Mouse (Mus musculus) megakaryocyte, embryonic 14.5 days (primary cell): ENCODE measurements around the gene Phospho1.

ENCODE experiments used
- FLI1 ChIP-seq: IDR thresholded peaks from 2 replicates; pipeline ENCODE4 v1.6.1; 2012; ENCODE audit warnings: low read length, inconsistent platforms, mixed read lengths
- GATA1 ChIP-seq: IDR thresholded peaks from 3 replicates; pipeline ENCODE4 v1.6.1; 2012; ENCODE audit warnings: mixed read lengths, low read length, inconsistent platforms, borderline replicate concordance

DNA sequence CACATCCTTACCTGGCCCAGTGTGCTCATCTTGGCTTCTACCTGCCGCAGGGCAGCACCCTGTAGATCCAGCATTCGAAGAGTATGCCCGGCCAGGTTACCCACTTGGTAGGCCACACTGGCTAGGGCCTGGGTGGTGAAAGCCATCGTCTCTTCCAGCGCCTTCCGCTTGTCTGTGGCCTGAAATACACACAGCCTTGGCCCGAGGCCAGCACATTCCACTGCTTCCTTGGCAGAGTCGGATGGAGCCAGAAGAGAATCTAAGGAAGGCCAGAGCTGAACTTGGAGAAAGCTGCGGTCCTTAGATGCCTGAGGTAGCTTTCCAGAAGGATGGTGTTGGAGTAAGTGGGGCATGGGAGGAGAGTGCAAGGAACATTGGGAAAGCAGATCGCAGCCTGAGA is 12.8 kb downstream of the Phospho1 start, which contains the start of gene Gngt2:
- no peak for TF ChIP-seq GATA1
- no peak for TF ChIP-seq FLI1
